Mouse (Mus musculus) brain, embryonic 14.5 days (tissue): ENCODE data around the gene Lhx8. TPM values are rescaled to one million over a fixed set of nuclear protein-coding genes. Genes with fewer than 3 reads are reported as not detected.
A peak's percentile ranks its signal among the peaks of the same experiment; 100 is the strongest.

Source experiments
- DNase-seq: peaks from one replicate; pipeline ENCODE4 v3.0.0-alpha.2; 2011; ENCODE audit warnings: low read depth
- CTCF ChIP-seq: fragments of 200-500 bp; IDR thresholded peaks from 2 replicates; pipeline ENCODE4 v1.5.1; 2012; ENCODE audit warnings: inconsistent platforms, mild to moderate bottlenecking, moderate library complexity, borderline replicate concordance; ENCODE audit not compliant: insufficient read depth, insufficient read length; ENCODE audit errors: extremely low read depth
- POLR2A ChIP-seq: fragments of 200-500 bp; IDR thresholded peaks from 2 replicates; pipeline ENCODE4 v1.6.1; 2012; ENCODE audit warnings: mild to moderate bottlenecking, inconsistent platforms, borderline replicate concordance; ENCODE audit not compliant: poor library complexity, insufficient read depth, insufficient read length, severe bottlenecking; ENCODE audit errors: extremely low read depth
- polyA plus RNA-seq: library from polyadenylated mRNA; depleted of rRNA; stranded (reverse); fragments of >200 nt; gene quantifications from 2 replicates; pipeline ENCODE4 v1.2.3, GENCODE M21; 2012

Gene Lhx8
- polyA plus RNA-seq, 1 experiment = 11.7 TPM

DNA sequence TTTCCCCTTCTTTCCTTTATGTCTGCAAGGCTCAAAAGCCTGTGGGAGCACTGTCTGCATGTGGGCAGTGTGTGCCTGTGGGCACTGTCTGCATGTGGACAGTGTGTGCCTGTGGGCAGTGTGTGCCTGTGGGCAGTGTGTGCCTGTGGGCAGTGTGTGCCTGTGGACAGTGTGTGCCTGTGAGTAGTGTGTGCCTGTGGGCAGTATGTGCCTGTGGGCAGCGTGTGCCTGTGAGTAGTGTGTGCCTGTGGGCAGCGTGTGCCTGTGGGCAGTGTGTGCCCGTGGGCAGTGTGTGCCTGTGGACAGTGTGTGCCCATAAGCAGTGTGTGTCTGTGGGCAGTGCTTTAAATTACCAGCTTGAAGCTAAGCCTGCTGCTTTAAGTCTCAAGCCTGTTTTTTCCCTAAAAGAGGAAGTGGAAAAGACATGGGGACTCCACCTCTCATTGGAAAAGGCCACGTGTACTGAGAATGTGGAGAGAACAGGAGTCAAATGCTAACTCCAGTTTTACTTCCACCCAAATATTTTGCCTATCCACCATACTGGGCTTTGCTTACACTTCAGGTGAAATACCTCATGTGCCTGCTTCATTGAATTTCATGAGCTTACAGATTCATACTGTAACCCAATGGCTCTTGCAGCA lies 41.9 kb downstream of the Lhx8 start:
- DNase-seq = no peak
- TF ChIP-seq POLR2A (no peak), CTCF (no peak)

DNA sequence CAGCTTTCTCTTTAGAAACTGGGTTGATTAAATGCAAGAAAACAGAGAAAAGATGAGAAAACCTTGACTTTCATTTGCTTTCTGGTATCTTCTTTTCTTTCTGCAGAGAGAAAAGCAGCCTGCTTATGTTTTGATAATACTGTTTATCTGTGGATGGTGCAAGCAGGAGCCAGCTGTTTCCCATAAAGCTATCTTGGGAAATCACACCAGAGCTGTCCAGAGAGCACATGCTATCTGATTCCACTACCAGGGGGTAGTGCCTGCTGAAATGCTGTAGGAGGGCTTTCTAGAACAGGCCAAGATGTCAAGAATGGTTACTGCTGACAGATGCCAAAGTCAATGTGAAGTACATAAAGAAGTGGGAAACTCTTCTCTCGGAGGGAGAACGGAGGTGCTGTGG lies 43.2 kb downstream of the Lhx8 start:
- TF ChIP-seq CTCF (no peak), POLR2A (no peak)
- DNase-seq = no peak

DNA sequence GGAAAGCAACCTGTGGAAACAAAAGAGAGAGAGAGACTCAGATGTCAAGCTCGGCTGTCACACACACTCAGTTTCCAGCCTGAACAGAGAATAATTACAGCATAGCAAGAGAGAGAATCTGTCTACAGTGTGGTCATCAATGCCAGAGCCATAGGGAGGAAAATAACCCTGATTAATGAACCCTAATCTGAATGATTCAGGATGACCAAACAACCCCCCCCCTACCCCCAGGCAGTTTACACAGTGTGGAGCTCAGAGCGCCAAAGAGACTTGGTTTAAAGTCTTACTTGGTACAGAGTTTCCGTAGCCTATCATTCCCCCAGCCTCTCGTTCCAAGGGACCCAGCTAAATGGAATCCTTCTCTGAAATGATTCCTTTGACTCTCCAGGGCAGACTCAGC lies 45.1 kb downstream of the Lhx8 start:
- TF ChIP-seq POLR2A (no peak), CTCF (no peak)

DNA sequence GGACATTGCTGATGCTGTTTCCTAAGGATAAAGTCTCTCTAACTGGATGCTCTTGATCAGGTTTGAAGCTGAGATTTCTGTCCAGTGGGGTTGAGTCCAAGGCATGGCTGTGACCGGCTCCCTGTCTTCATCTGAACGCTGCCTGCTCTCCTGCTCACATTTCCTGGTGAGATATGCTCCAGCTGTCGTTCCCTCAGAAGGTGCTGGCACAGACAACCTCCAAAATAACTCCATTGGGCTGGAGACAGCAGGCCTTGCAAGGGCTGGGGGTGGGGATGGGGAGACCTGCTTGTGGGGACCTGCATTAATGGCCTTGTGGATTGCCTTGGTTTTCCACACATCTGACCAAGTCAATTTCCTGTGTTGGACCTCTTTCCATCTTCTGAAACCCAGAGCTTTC lies 46.2 kb downstream of the Lhx8 start:
- DNase-seq = no peak
- no peak for TF ChIP-seq POLR2A
- TF ChIP-seq CTCF = no peak

More for the DNA sequence above, 45.1 kb downstream of the Lhx8 start:
- no peak for DNase-seq

DNA sequence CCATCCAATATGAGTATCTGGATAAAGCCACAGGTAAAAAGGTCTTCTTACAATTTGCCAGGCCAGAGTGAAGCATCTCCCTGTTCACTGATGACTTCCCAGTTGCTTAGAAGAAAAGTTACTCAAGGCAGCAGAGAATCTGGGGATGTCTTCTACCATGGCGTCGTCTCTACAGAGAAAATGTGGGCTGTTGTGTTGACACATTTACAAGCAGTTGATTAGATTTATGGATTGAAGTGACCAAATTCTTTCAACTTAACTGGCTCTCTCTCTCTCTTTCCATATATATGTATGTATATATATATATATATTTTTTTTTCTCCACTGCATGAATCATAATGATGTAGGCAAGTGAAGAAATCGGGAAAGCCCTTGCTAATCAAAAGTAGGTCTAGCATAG lies 55.8 kb downstream of the Lhx8 start:
- TF ChIP-seq POLR2A (no peak), CTCF (no peak)
- DNase-seq = no peak

DNA sequence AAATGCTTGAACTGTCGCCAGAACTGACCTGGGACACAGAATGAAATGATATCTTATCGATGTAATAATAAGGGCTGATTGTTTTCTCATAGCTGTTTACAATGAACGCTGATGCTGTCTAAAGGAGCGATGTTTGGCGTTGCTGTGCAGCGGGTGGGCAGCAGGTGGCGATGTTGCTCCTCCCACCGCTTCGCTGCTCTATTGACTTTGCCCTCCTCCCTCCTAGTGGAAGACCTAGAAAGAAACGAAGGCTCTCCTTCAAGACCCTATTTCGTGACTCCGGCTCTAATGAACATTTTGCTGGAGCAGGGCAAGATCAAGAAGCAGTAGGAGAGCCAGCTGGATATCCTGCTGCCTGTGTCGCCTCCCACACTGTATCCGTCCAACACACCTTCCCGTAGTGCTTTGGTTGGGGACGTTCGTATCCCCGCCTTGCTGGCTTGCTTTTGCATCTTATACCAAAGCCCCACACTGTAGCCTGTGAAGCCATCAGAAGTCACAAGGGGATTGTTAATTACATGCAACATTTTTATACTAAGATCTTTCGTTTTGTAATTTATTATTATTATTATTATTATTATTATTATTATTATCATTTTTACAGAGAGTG lies 60.6 kb downstream of the Lhx8 start:
- DNase-seq = peak; percentile 87
- TF ChIP-seq POLR2A (no peak), CTCF (peak; percentile 100)

DNA sequence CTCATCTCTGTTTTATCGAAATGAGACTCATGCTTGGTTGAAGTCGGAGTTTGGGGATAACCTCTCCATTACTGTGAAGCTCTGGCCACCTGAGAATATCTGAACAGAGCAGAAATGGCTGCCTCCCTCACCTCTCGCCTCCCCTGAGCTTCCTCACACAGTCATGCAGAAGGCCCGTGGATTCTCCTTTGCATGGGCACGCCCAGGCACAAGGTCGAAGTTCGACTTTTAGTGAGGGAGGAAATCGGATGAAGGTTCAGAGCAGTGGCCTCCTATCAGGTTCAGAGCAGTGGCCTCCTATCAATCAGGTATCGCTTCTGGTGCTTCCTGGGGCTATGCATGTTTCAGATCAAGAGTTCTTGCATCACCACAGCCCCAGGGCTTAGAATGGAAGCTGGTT lies 62.1 kb downstream of the Lhx8 start:
- DNase-seq = no peak
- TF ChIP-seq CTCF (no peak), POLR2A (no peak)

DNA sequence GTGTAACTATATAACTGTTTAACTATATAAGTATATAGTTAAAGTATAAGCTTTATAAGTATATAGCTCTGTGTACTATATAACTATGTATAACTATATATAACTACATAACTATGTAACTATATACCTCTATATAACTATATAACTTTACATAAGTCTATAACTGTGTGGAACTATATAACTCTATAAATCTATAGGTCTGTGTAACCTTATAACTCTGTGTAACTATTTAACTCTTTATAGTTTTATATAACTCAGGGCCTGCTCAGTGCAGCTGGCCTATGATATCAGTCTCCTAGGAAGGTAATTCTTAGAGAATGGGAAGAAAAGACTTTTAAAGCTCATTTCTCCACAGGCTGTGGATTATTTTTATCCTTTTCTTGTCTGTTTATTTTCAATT lies 73.1 kb downstream of the Lhx8 start:
- DNase-seq = no peak
- TF ChIP-seq POLR2A = no peak
- TF ChIP-seq CTCF = no peak
